Comparison of ENCODE assay signal across 36 mouse cellular contexts in the genomic region with DNA sequence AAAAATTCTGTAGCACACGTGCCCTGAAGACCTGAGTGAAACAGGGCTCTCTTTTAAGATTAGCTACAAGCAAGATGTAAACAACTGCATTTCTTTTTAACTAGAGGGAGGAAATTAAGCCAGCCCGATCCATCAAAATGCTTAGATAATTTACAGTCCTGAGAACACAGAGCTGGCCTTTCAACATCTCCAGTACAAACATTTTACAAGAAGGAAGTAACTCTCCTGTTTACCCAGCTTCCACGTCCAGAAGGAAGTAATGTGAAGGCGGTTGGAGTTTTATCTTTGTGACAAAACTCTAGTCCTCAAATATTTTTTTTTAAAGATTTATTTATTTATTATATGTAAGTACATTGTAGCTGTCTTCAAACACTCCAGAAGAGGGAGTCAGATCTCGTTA. TPM values are rescaled to one million over a fixed set of nuclear protein-coding genes. Genes with fewer than 3 reads are reported as not detected.
"Had no signal": no experiment of that assay in that cellular context is flagged by ENCODE, and none has a peak within 500 bp of the region (broad histone marks: within the 10 kb centered on the region; RNA-seq: fewer than 3 reads in every experiment).

No protein-coding gene starts in this region.

- H3K4me2 ChIP-seq: heart, embryonic 11.5 days; heart, embryonic 13.5 days; heart, embryonic 15.5 days; hindbrain, embryonic 12.5 days; hindbrain, embryonic 14.5 days; intestine, embryonic 15.5 days; limb, embryonic 12.5 days; liver, embryonic 12.5 days had no signal

- H3K4me1 ChIP-seq: heart, embryonic 13.5 days; heart, embryonic 15.5 days; hindbrain, embryonic 10.5 days; hindbrain, embryonic 12.5 days; intestine, embryonic 15.5 days; limb, embryonic 10.5 days; limb, embryonic 12.5 days had no signal

- H3K9me3 ChIP-seq: heart, embryonic 13.5 days; heart, embryonic 15.5 days; hindbrain, embryonic 10.5 days; hindbrain, embryonic 12.5 days; intestine, embryonic 15.5 days; limb, embryonic 10.5 days; limb, embryonic 12.5 days; liver, embryonic 12.5 days had no signal

- H3K4me3 ChIP-seq: heart, adult 2 months; heart, embryonic 13.5 days; heart, embryonic 15.5 days; hindbrain, embryonic 10.5 days; hindbrain, embryonic 12.5 days; intestine, embryonic 15.5 days; layer of hippocampus, adult 2 months; left cerebral cortex, adult 2 months; limb, embryonic 10.5 days; limb, embryonic 12.5 days; liver, embryonic 12.5 days had no signal

- H3K27me3 ChIP-seq: heart, embryonic 13.5 days; heart, embryonic 15.5 days; hindbrain, embryonic 12.5 days; intestine, embryonic 15.5 days; limb, embryonic 12.5 days; liver, embryonic 12.5 days had no signal

- H3K9ac ChIP-seq: heart, embryonic 13.5 days; heart, embryonic 15.5 days; hindbrain, embryonic 12.5 days; hindbrain, embryonic 14.5 days; intestine, embryonic 15.5 days; limb, embryonic 12.5 days; liver, embryonic 12.5 days; liver, embryonic 14.5 days had no signal

- DNase-seq: gastrocnemius, postnatal 14 days; gastrocnemius, postnatal 36 days; heart, adult 2 months; heart, postnatal 14 days; heart, postnatal 36 days; kidney, adult 2 months; kidney, adult 9 months; kidney, postnatal 10 days; kidney, postnatal 25 days; kidney, postnatal 4 days; liver had no signal

- H3K27ac ChIP-seq: heart, adult 2 months; heart, embryonic 13.5 days; heart, embryonic 15.5 days; hindbrain, embryonic 10.5 days; hindbrain, embryonic 12.5 days; hindbrain, embryonic 14.5 days; intestine, embryonic 15.5 days; layer of hippocampus, adult 2 months; left cerebral cortex, adult 2 months; limb, embryonic 10.5 days; limb, embryonic 12.5 days; liver, embryonic 12.5 days; liver, embryonic 14.5 days had no signal

- ATAC-seq: hindbrain, embryonic 16.5 days; inflammation-experienced regulatory T-cells, adult 6 months; intestine, embryonic 15.5 days; intestine, postnatal 0 days; liver, embryonic 12.5 days had no signal

RNA-seq across cellular contexts. Expression of a gene that starts 59.0 kb away (rescaled TPM):
- total RNA-seq: gastrocnemius, adult 18-20 months; gastrocnemius, postnatal 14 days; gastrocnemius, postnatal 36 days; heart, postnatal 36 days; layer of hippocampus, adult 2 months; layer of hippocampus, postnatal 10 days; layer of hippocampus, postnatal 25 days; left cerebral cortex, postnatal 14 days; left cerebral cortex, postnatal 36 days had no signal
- polyA plus RNA-seq: gonadal fat pad, adult 2 months; heart, adult 2 months; heart, embryonic 11.5 days; heart, embryonic 13.5 days; heart, embryonic 15.5 days; heart, postnatal 0 days; hindbrain, embryonic 10.5 days; hindbrain, embryonic 12.5 days; hindbrain, embryonic 14.5 days; hindbrain, embryonic 16.5 days; inflammation-experienced regulatory T-cells, adult 6 months; intestine, embryonic 15.5 days; intestine, postnatal 0 days; kidney, adult 2 months; limb, embryonic 10.5 days; limb, embryonic 12.5 days; limb, embryonic 14.5 days; liver, embryonic 12.5 days; liver, embryonic 14.5 days; liver, embryonic 16.5 days had no signal
